In genomic region chr7:132396661-132397322, GRCm38 (mm10) we compare ENCODE assay signal across 26 mouse cellular contexts.
A peak's percentile ranks its signal among the peaks of the same experiment; 100 is the strongest.
DNase-seq lines count a peak whose midpoint lies in the region; ATAC-seq lines count a peak whose summit lies in the region.
"Had no signal": no experiment of that assay in that cellular context is flagged by ENCODE, and none has a peak within 500 bp of the region (broad histone marks: within the 10 kb centered on the region; RNA-seq: fewer than 3 reads in every experiment).

No protein-coding gene starts in this region.

- DNase-seq in forebrain, embryonic 10.5 days (ENCODE audit: extremely low spot score, low spot score), result no peak
- DNase-seq in liver, embryonic 13.5 days, result no peak
- no peak for DNase-seq in heart, adult 8-10 months (ENCODE audit: low spot score)
- no peak for DNase-seq in spleen, postnatal 36 days (ENCODE audit: low spot score in 2 of 2)
- DNase-seq: cerebellum, adult 11-12 months; cerebellum, adult 9-11 months; heart, postnatal 14 days; kidney, adult 11 months; kidney, postnatal 14 days; lung, adult 18-20 months; right cerebral cortex, postnatal 4 days; thymus, adult 2 months; thymus, postnatal 4 days had no signal

- no peak for ATAC-seq in forebrain, embryonic 13.5 days
- ATAC-seq in common myeloid progenitor, adult 5-6 weeks (replicated peaks; ENCODE audit: low read depth, poor library complexity, severe bottlenecking), result peak; percentile 21; the same call in 1 of the 2 replicates
- ATAC-seq in liver, embryonic 13.5 days (ENCODE audit: low read depth), result peak; percentile 86
- peak; percentile 64 for ATAC-seq in megakaryocyte progenitor cell, adult 5-6 weeks (replicated peaks; ENCODE audit: poor library complexity)
- ATAC-seq: forebrain, embryonic 15.5 days; lung, postnatal 0 days; midbrain, embryonic 16.5 days had no signal

- WGBS in forebrain, embryonic 10.5 days, result 83% methylated on average over 7 of the region's 7 CpGs
- WGBS in forebrain, embryonic 13.5 days, result 73% methylated on average over 7 of the region's 7 CpGs
- WGBS in liver, embryonic 13.5 days (ENCODE audit: insufficient replicate concordance), result 19% methylated on average over 7 of the region's 7 CpGs

- H3K4me1 ChIP-seq in forebrain, embryonic 10.5 days, result peaks cover 10% of the 10 kb centered on the region
- H3K4me1 ChIP-seq in forebrain, embryonic 13.5 days, result no peaks in the 10 kb centered on the region
- H3K4me1 ChIP-seq in liver, embryonic 13.5 days (replicated peaks), result peaks cover 46% of the 10 kb centered on the region
- H3K4me1 ChIP-seq: forebrain, embryonic 15.5 days had no signal

- peak overlapping the region; percentile 13; the same call in 1 of the 2 replicates for H3K27ac ChIP-seq in forebrain, embryonic 10.5 days
- no peak overlapping the region for H3K27ac ChIP-seq in forebrain, embryonic 13.5 days
- H3K27ac ChIP-seq in liver, embryonic 13.5 days, result peak overlapping the region; percentile 40; the same call in 1 of the 2 replicates
- H3K27ac ChIP-seq: forebrain, embryonic 15.5 days; gastrocnemius, adult 2 months; hindbrain, embryonic 13.5 days; limb, embryonic 12.5 days; macrophage; neural tube, embryonic 12.5 days had no signal

- no peaks in the 10 kb centered on the region for H3K36me3 ChIP-seq in forebrain, embryonic 10.5 days (replicated peaks)
- no peaks in the 10 kb centered on the region for H3K36me3 ChIP-seq in forebrain, embryonic 13.5 days (ENCODE audit: poor library complexity, severe bottlenecking)
- H3K36me3 ChIP-seq in liver, embryonic 13.5 days, result no peaks in the 10 kb centered on the region
- H3K36me3 ChIP-seq: forebrain, embryonic 15.5 days; hindbrain, embryonic 13.5 days; limb, embryonic 12.5 days; neural tube, embryonic 12.5 days had no signal

- no peaks in the 10 kb centered on the region for H3K9me3 ChIP-seq in forebrain, embryonic 10.5 days
- H3K9me3 ChIP-seq in forebrain, embryonic 13.5 days (replicated peaks), result no peaks in the 10 kb centered on the region
- H3K9me3 ChIP-seq in liver, embryonic 13.5 days (replicated peaks), result no peaks in the 10 kb centered on the region
- H3K9me3 ChIP-seq: forebrain, embryonic 15.5 days; hindbrain, embryonic 13.5 days; limb, embryonic 12.5 days; neural tube, embryonic 12.5 days had no signal

- H3K27me3 ChIP-seq in forebrain, embryonic 10.5 days (ENCODE audit: poor library complexity, severe bottlenecking), result no peaks in the 10 kb centered on the region
- H3K27me3 ChIP-seq in forebrain, embryonic 13.5 days, result no peaks in the 10 kb centered on the region
- no peaks in the 10 kb centered on the region for H3K27me3 ChIP-seq in liver, embryonic 13.5 days
- H3K27me3 ChIP-seq: forebrain, embryonic 15.5 days; hindbrain, embryonic 13.5 days; limb, embryonic 12.5 days; neural tube, embryonic 12.5 days had no signal

- no peak overlapping the region for H3K4me3 ChIP-seq in forebrain, embryonic 10.5 days
- no peak overlapping the region for H3K4me3 ChIP-seq in forebrain, embryonic 13.5 days
- no peak overlapping the region for H3K4me3 ChIP-seq in liver, embryonic 13.5 days (replicated peaks)
- H3K4me3 ChIP-seq: forebrain, embryonic 15.5 days; gastrocnemius, adult 2 months; hindbrain, embryonic 13.5 days; limb, embryonic 12.5 days; myocyte; neural tube, embryonic 12.5 days had no signal

- no peak overlapping the region for H3K4me2 ChIP-seq in forebrain, embryonic 13.5 days
- no peak overlapping the region for H3K4me2 ChIP-seq in liver, embryonic 13.5 days
- H3K4me2 ChIP-seq: forebrain, embryonic 15.5 days; hindbrain, embryonic 13.5 days; limb, embryonic 12.5 days; midbrain, embryonic 11.5 days; neural tube, embryonic 12.5 days had no signal

- no peak overlapping the region for H3K9ac ChIP-seq in forebrain, embryonic 13.5 days
- H3K9ac ChIP-seq in liver, embryonic 13.5 days, result no peak overlapping the region
- H3K9ac ChIP-seq: forebrain, embryonic 15.5 days; hindbrain, embryonic 13.5 days; limb, embryonic 12.5 days; neural tube, embryonic 12.5 days had no signal
